8 mouse cellular contexts compared by ENCODE assay signal in genomic region chr6:40435151-40436046, GRCm38 (mm10). TPM values are rescaled to one million over a fixed set of nuclear protein-coding genes. Genes with fewer than 3 reads are reported as not detected.
DNase-seq lines count a peak whose midpoint lies in the region; ATAC-seq and TF ChIP-seq lines count a peak whose summit lies in the region.

No protein-coding gene starts in this region.

- H3K9ac ChIP-seq in intestine, postnatal 0 days (ENCODE audit: low read depth, low read length): peak overlapping the region; percentile 80
- H3K9ac ChIP-seq in limb, embryonic 12.5 days (replicated peaks): peak overlapping the region; percentile 89
- peak overlapping the region; percentile 80 for H3K9ac ChIP-seq in midbrain, embryonic 12.5 days (replicated peaks)
- peak overlapping the region; percentile 94 for H3K9ac ChIP-seq in stomach, embryonic 16.5 days (ENCODE audit: low read length)

- no peaks in the 10 kb centered on the region for H3K9me3 ChIP-seq in intestine, postnatal 0 days (ENCODE audit: control insufficient read depth)
- H3K9me3 ChIP-seq in limb, embryonic 12.5 days: no peaks in the 10 kb centered on the region
- no peaks in the 10 kb centered on the region for H3K9me3 ChIP-seq in midbrain, embryonic 12.5 days
- H3K9me3 ChIP-seq in stomach, embryonic 16.5 days (replicated peaks; ENCODE audit: control insufficient read depth, low read length): no peaks in the 10 kb centered on the region

- H3K4me2 ChIP-seq in intestine, postnatal 0 days (replicated peaks; ENCODE audit: low read depth): peak overlapping the region; percentile 99
- peak overlapping the region; percentile 87 for H3K4me2 ChIP-seq in limb, embryonic 12.5 days
- H3K4me2 ChIP-seq in midbrain, embryonic 12.5 days (replicated peaks): peak overlapping the region; percentile 82
- peak overlapping the region; percentile 93 for H3K4me2 ChIP-seq in stomach, embryonic 16.5 days (ENCODE audit: low read depth, low read length)

- peaks cover 3% of the 10 kb centered on the region; the same call in 1 of the 2 replicates for H3K27me3 ChIP-seq in intestine, postnatal 0 days (replicated peaks; ENCODE audit: control insufficient read depth, insufficient read depth, low read length)
- H3K27me3 ChIP-seq in limb, embryonic 12.5 days: peaks cover 19% of the 10 kb centered on the region
- peaks cover 17% of the 10 kb centered on the region for H3K27me3 ChIP-seq in midbrain, embryonic 12.5 days
- no peaks in the 10 kb centered on the region for H3K27me3 ChIP-seq in stomach, embryonic 16.5 days (ENCODE audit: control insufficient read depth, insufficient read depth, low read length)

- WGBS in intestine, postnatal 0 days: under 1% methylated on average over 62 of the region's 72 CpGs
- under 1% methylated on average over 64 of the region's 72 CpGs for WGBS in limb, embryonic 12.5 days
- WGBS in midbrain, embryonic 12.5 days: 0% methylated on average over 70 of the region's 72 CpGs
- under 1% methylated on average over 68 of the region's 72 CpGs for WGBS in stomach, embryonic 16.5 days

- TF ChIP-seq CTCF in intestine, postnatal 0 days (IDR thresholded peaks at IDR 0.05; ENCODE audit: low read depth): peak; percentile 50

- peak; percentile 41 to 54 for DNase-seq in heart, adult 18-20 months
- DNase-seq in heart, adult 8-10 months (ENCODE audit: low spot score): no peak
- DNase-seq in cerebellum, postnatal 14 days: peak; percentile 84
- DNase-seq in gastrocnemius, postnatal 10 days: peak; percentile 34

- H3K4me3 ChIP-seq in intestine, postnatal 0 days (ENCODE audit: low read depth, low read length): peak overlapping the region; percentile 86
- peak overlapping the region; percentile 79 for H3K4me3 ChIP-seq in limb, embryonic 12.5 days (replicated peaks)
- H3K4me3 ChIP-seq in midbrain, embryonic 12.5 days: peak overlapping the region; percentile 74
- peak overlapping the region; percentile 85 for H3K4me3 ChIP-seq in stomach, embryonic 16.5 days (replicated peaks; ENCODE audit: low read length)

- H3K4me1 ChIP-seq in intestine, postnatal 0 days (replicated peaks; ENCODE audit: control insufficient read depth, insufficient read depth, low read length): 0 out of 2 replicates have a peak, but pooled peaks cover under 1% of the 10 kb centered on the region
- H3K4me1 ChIP-seq in limb, embryonic 12.5 days (replicated peaks): peaks cover 17% of the 10 kb centered on the region
- peaks cover 17% of the 10 kb centered on the region for H3K4me1 ChIP-seq in midbrain, embryonic 12.5 days
- H3K4me1 ChIP-seq in stomach, embryonic 16.5 days (ENCODE audit: control insufficient read depth, insufficient read depth, low read length): peaks cover 16% of the 10 kb centered on the region

- H3K27ac ChIP-seq in intestine, postnatal 0 days (ENCODE audit: low read depth, low read length): no peak overlapping the region; the same call in 1 of the 2 replicates
- H3K27ac ChIP-seq in limb, embryonic 12.5 days: peak overlapping the region; percentile 67; the same call in 1 of the 2 replicates
- peak overlapping the region; percentile 77 for H3K27ac ChIP-seq in midbrain, embryonic 12.5 days (replicated peaks)
- peak overlapping the region; percentile 52 for H3K27ac ChIP-seq in stomach, embryonic 16.5 days (ENCODE audit: low read length)

- H3K36me3 ChIP-seq in intestine, postnatal 0 days (ENCODE audit: control insufficient read depth, insufficient read depth): no peaks in the 10 kb centered on the region
- H3K36me3 ChIP-seq in limb, embryonic 12.5 days: no peaks in the 10 kb centered on the region
- no peaks in the 10 kb centered on the region for H3K36me3 ChIP-seq in midbrain, embryonic 12.5 days
- H3K36me3 ChIP-seq in stomach, embryonic 16.5 days (ENCODE audit: control insufficient read depth, insufficient read depth, low read length): no peaks in the 10 kb centered on the region

- peak; percentile 20 for ATAC-seq in intestine, postnatal 0 days
- ATAC-seq in limb, embryonic 12.5 days (ENCODE audit: insufficient number of reproducible peaks, insufficient read depth, low FRiP score, low TSS enrichment, low read depth): peak; percentile 71
- ATAC-seq in midbrain, embryonic 12.5 days (ENCODE audit: low FRiP score, low read depth): peak; percentile 78
- peak; percentile 43; the same call in 1 of the 2 replicates for ATAC-seq in stomach, embryonic 16.5 days (ENCODE audit: insufficient read depth, low FRiP score)

RNA-seq across cellular contexts. Expression of gene E330009J07Rik, which starts 0.5 kb away (rescaled TPM):
- 1 to 10 TPM; 4.0 to 4.3 TPM for total RNA-seq in heart, adult 18-20 months (2021)
- 1 to 10 TPM; 3.7 to 6.1 (median 5.0) TPM for total RNA-seq in heart, adult 8-10 months (2022)
- 1 to 10 TPM; 3.7 to 3.8 TPM for total RNA-seq in gastrocnemius, postnatal 10 days (2021)
- polyA plus RNA-seq in intestine, postnatal 0 days (2015; fragmentation: Nextera tagmentation; extraction: Ambion mirVana): 4.4 TPM in 2 replicates
- polyA plus RNA-seq in limb, embryonic 12.5 days (2016; fragmentation: Nextera tagmentation; extraction: Ambion mirVana): 14.5 and 14.8 TPM in 2 replicates
- 17.1 and 18.8 TPM in 2 replicates for polyA plus RNA-seq in midbrain, embryonic 12.5 days (2016; fragmentation: Nextera tagmentation; extraction: Ambion mirVana)
- polyA plus RNA-seq in stomach, embryonic 16.5 days (2015; fragmentation: Nextera tagmentation; extraction: Ambion mirVana): 16.6 and 19.8 TPM in 2 replicates

RNA-seq across cellular contexts. Expression of gene Wee2, which starts 3.5 kb away (rescaled TPM):
- total RNA-seq in heart, adult 18-20 months (2021): not detected
- not detected for total RNA-seq in heart, adult 8-10 months (2022)
- total RNA-seq in gastrocnemius, postnatal 10 days (2021): not detected
- polyA plus RNA-seq in intestine, postnatal 0 days (2015; fragmentation: Nextera tagmentation; extraction: Ambion mirVana): not detected in 2 replicates
- polyA plus RNA-seq in limb, embryonic 12.5 days (2016; fragmentation: Nextera tagmentation; extraction: Ambion mirVana): 0.27 TPM in 1 of 2 replicates, not detected in the other
- polyA plus RNA-seq in midbrain, embryonic 12.5 days (2016; fragmentation: Nextera tagmentation; extraction: Ambion mirVana): 0.20 TPM in 1 of 2 replicates, not detected in the other
- not detected in 2 replicates for polyA plus RNA-seq in stomach, embryonic 16.5 days (2015; fragmentation: Nextera tagmentation; extraction: Ambion mirVana)

RNA-seq across cellular contexts. Expression of gene Ssbp1, which starts 35.8 kb away (rescaled TPM):
- total RNA-seq in heart, adult 18-20 months (2021): 10 to 100 TPM; 31.9 to 32.3 TPM
- 10 to 100 TPM; 29.8 to 43.8 (median 33.9) TPM for total RNA-seq in heart, adult 8-10 months (2022)
- total RNA-seq in gastrocnemius, postnatal 10 days (2021): 10 to 100 TPM; 32.4 to 33.7 TPM
- polyA plus RNA-seq in intestine, postnatal 0 days (2015; fragmentation: Nextera tagmentation; extraction: Ambion mirVana): 82.8 and 89.1 TPM in 2 replicates
- 197 and 204 TPM in 2 replicates for polyA plus RNA-seq in limb, embryonic 12.5 days (2016; fragmentation: Nextera tagmentation; extraction: Ambion mirVana)
- 176 and 192 TPM in 2 replicates for polyA plus RNA-seq in midbrain, embryonic 12.5 days (2016; fragmentation: Nextera tagmentation; extraction: Ambion mirVana)
- polyA plus RNA-seq in stomach, embryonic 16.5 days (2015; fragmentation: Nextera tagmentation; extraction: Ambion mirVana): 135 and 143 TPM in 2 replicates

RNA-seq across cellular contexts. Expression of gene Tas2r137, which starts 55.6 kb away (rescaled TPM):
- total RNA-seq in heart, adult 18-20 months (2021): not detected
- under 1 TPM in 3 of 4 experiments, not detected in 1; 0.25 to 0.28 (median 0.26) TPM for total RNA-seq in heart, adult 8-10 months (2022)
- total RNA-seq in gastrocnemius, postnatal 10 days (2021): not detected
- not detected in 2 replicates for polyA plus RNA-seq in intestine, postnatal 0 days (2015; fragmentation: Nextera tagmentation; extraction: Ambion mirVana)
- not detected in 2 replicates for polyA plus RNA-seq in limb, embryonic 12.5 days (2016; fragmentation: Nextera tagmentation; extraction: Ambion mirVana)
- not detected in 2 replicates for polyA plus RNA-seq in midbrain, embryonic 12.5 days (2016; fragmentation: Nextera tagmentation; extraction: Ambion mirVana)
- not detected in 2 replicates for polyA plus RNA-seq in stomach, embryonic 16.5 days (2015; fragmentation: Nextera tagmentation; extraction: Ambion mirVana)

RNA-seq across cellular contexts. Expression of gene Tas2r108, which starts 57.9 kb away (rescaled TPM):
- total RNA-seq in heart, adult 18-20 months (2021): not detected
- not detected for total RNA-seq in heart, adult 8-10 months (2022)
- not detected for total RNA-seq in gastrocnemius, postnatal 10 days (2021)
- polyA plus RNA-seq in intestine, postnatal 0 days (2015; fragmentation: Nextera tagmentation; extraction: Ambion mirVana): not detected in 2 replicates
- polyA plus RNA-seq in limb, embryonic 12.5 days (2016; fragmentation: Nextera tagmentation; extraction: Ambion mirVana): not detected in 2 replicates
- polyA plus RNA-seq in midbrain, embryonic 12.5 days (2016; fragmentation: Nextera tagmentation; extraction: Ambion mirVana): not detected in 2 replicates
- polyA plus RNA-seq in stomach, embryonic 16.5 days (2015; fragmentation: Nextera tagmentation; extraction: Ambion mirVana): not detected in 2 replicates

Comparison
In these comparisons a context has a peak if more than half of its experiments do, and no peak if none do; other contexts are left out.
1. ATAC-seq: peak in every context shown above with its lines; median percentile 78 in midbrain, embryonic 12.5 days; 71 in limb, embryonic 12.5 days; 43 in stomach, embryonic 16.5 days; 20 in intestine, postnatal 0 days.